7 mouse cellular contexts compared by ENCODE assay signal in genomic region chr1:192726996-192727624, GRCm38 (mm10). TPM values are rescaled to one million over a fixed set of nuclear protein-coding genes. Genes with fewer than 3 reads are reported as not detected.
DNase-seq lines count a peak whose midpoint lies in the region; ATAC-seq lines count a peak whose summit lies in the region.

No protein-coding gene starts in this region.

- H3K27ac ChIP-seq in forebrain, embryonic 12.5 days, result no peak overlapping the region

- no peaks in the 10 kb centered on the region for H3K9me3 ChIP-seq in forebrain, embryonic 12.5 days

- no peak overlapping the region for H3K4me3 ChIP-seq in forebrain, embryonic 12.5 days (replicated peaks)

- DNase-seq in Muller cell, postnatal 12 days (ENCODE audit: inconsistent ontology term), result peak; percentile 63
- peak; percentile 35 for DNase-seq in c-Kit-positive CD71-positive TER-119-positive erythroid progenitor cells, embryonic 14.5 days (ENCODE audit: low spot score)
- DNase-seq in layer of hippocampus, postnatal 10 days (ENCODE audit: low spot score in 2 of 2), result peak; percentile 66 to 80
- peak; percentile 56 to 73 for DNase-seq in lung, postnatal 4 days
- peak; percentile 52 for DNase-seq in right cerebral cortex, postnatal 14 days

- no peaks in the 10 kb centered on the region for H3K36me3 ChIP-seq in forebrain, embryonic 12.5 days (replicated peaks)

- 53% methylated on average over 11 of the region's 11 CpGs for WGBS in forebrain, embryonic 12.5 days

- peak; percentile 82 for ATAC-seq in forebrain, embryonic 12.5 days (ENCODE audit: low FRiP score)
- ATAC-seq in hematopoietic stem cell, adult 5-6 weeks (replicated peaks in 1 of 2; ENCODE audit: insufficient read depth in 1 of 2, low FRiP score in 2 of 2, low TSS enrichment in 1 of 2, low read depth in 1 of 2, poor library complexity in 2 of 2, severe bottlenecking in 2 of 2), result peak; percentile 85 to 91

- H3K9ac ChIP-seq in forebrain, embryonic 12.5 days, result no peak overlapping the region

- H3K27me3 ChIP-seq in forebrain, embryonic 12.5 days, result no peaks in the 10 kb centered on the region

- no peaks in the 10 kb centered on the region for H3K4me1 ChIP-seq in forebrain, embryonic 12.5 days

- no peak overlapping the region for H3K4me2 ChIP-seq in forebrain, embryonic 12.5 days

RNA-seq across cellular contexts. Expression of gene Hhat, which starts 43.9 kb away (rescaled TPM):
- polyA plus RNA-seq in forebrain, embryonic 12.5 days (2016; fragmentation: Nextera tagmentation; extraction: Ambion mirVana), result 4.4 and 7.6 TPM in 2 replicates
- 3.4 and 4.4 TPM in 2 replicates for total RNA-seq in hematopoietic stem cell, adult 5-6 weeks (2017)
- 1 to 10 TPM; 2.0 to 2.8 TPM for total RNA-seq in layer of hippocampus, postnatal 10 days (2021)
